Mouse (Mus musculus) B cell, adult 62 days (primary cell): ENCODE results near the gene Tns2. TPM values are rescaled to one million over a fixed set of nuclear protein-coding genes. Genes with fewer than 3 reads are reported as not detected.

ENCODE experiments used
- total RNA-seq: library from RNA; stranded (reverse); gene quantifications from 4 replicates; pipeline ENCODE4 v1.2.4, GENCODE M21; 2023

The Tns2 gene
- 0.18 to 4.5 TPM (median 0.52 TPM) in 4 replicates for total RNA-seq

DNA sequence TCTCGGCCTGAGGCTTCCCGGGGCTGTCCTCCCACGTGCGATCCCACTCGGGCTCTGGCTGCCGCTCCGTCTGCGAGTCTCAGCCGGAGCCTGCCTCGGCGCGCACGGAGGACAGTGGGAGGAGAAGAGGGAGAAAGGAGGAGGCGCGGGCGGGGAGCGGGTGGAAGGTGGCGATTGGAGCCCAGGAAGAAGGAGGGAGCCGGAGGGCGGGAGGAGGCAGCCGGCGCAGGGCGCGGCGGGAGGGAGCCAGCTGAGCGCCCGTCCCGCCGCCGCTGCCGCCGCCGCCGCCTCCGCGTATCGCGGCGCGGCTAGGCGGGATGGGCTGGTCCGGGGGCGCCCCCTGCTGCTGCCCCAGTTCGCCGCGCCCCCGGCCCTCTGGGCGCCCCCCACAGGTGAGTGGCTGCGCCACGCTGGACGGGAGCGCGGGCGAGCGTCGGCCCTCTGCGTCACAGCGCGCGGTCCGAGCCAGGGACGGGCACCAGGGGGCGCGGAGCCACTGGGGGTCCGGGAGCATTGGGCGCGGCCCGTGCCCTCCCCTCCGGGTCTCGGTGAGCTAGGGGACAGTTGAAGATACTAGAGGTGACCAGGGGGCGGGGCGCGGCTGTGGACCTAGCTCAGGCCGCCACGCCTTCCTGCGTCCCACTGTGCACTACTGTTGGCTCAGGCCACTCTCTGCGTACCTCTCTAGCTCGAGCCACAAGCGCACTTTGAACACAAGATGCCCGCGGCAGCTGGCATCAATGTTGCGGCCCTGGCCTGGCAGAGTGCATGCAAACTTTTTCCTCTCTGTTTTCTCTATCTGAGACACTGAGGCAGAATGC, at the start of gene Tns2:
TSS of gene Tns2 (plus strand) at position 253 of the 821 bp plus-strand sequence.

DNA sequence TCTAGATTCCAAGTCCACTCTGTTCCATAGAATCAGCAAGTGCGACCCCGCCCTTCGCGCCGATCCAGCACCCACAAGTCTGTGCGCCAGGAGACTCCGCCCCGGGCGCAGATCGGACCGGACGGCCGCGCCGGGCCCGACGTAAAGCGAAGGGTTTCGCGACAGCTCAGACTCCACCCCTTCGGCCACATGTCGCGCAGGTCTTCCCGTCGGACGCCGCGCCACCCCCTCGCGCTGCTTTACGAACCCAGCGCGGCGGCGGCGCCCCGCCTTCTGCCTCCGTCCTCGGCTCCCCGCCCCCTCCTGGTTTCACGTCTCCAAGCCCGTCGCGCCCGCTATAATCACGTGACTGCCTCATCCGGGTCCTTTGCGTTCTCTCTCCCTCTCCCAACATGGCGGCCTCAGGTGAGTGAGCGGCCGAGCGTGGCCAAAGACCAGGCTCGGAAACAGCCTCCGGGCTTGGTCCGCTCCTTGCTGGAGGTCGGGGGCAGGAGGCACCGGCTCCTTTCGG, 26.6 kb upstream of the Tns2 start, which contains the start of gene Eif4b:
TSS of gene Eif4b (plus strand) at position 215 of the 511 bp plus-strand sequence.

DNA sequence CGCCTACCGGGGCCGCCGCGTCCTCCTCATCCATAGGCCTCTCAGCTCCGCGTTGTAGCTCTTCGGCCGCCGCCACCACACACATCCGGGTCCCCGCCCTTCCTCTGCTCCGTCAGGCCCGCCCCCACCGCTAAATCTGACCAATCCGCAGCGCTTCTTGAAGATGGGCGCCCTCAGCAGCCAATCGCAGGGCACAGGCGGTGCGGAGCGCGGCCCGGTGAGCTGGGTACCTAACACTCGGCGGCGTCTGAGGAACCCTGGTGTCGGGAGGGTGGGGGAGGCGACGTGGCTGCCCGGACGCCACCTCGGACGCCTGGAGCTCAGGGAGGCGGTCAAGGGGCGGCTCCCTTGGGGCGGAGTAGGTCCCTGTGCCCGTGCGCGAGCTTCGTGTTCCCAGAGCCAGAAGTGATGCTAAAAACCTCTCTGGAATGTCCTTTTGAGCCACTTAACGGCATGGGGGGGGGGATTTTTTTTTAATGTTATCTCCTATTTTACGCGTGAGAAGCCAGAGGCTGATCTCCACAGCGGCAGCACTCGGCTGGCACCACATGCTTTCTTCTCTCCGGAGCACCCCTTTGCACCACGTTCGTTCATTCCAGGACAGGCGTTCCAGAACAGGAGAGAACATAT, 36.0 kb downstream of the Tns2 start, which contains the start of gene Spryd3:
TSS of gene Spryd3 (minus strand) at position 106 of the 630 bp plus-strand sequence.

DNA sequence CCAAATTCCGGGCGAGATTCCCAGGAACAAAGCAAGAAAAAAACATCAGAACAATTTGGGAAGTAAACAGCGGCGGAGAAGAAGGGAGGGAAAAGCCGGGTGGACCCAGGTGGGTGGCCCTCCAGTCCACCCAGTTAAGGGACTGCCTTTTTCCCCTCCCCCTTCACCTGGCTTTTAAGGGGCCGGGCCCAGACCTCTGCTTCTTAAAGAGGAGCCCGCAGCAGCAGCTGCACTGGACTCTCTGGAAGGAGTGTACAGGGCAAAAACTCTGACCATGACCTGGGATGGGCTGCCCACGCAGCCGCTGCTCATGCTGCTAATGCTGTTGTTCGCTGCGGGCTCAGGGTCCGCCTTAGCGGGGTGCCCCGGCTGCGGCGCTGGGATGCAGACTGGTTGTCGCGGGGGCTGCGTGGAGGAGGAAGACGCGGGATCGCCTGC, 44.1 kb downstream of the Tns2 start, which contains the start of gene Igfbp6:
TSS of gene Igfbp6 (plus strand) at position 89 of the 438 bp plus-strand sequence.

DNA sequence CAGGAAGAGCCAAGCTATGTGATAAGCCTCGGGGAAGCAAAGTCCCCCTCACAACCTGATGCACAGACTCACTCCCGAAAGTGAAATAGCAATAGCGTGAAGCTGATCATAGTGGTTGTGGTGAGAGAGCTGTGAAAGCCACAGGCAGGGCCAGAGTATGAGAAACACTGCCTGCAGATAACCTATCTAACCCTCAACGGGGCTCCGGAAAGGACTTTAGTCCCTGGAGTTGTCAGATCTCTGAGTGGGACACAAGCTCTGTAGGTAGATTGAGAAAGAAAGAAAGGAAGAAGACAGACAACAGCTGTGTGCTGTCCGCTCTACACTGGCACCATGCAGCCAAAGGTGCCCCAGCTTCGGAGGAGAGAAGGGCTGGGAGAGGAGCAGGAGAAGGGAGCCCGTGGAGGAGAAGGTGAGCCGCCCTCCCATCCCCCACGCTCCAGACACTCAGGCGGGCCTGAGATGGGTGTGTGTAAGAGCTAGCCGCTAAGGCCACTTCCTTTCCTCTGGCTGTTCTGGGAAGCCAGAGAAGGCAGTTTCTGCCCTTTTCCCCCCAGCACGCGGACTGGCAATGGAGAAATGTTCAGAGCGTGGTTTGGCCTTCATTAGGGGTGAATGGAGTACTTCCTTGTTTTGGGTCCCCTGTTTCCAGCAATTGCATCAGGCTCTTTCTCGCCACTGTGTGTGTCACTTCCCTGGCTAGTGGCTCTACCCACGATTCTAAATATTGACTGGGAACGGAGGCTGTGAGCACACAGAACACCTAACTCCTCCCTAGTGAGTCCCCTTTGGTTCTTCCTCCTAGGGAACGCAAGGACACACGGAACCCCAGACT, 50.3 kb downstream of the Tns2 start, which contains the start of gene Soat2:
TSS of gene Soat2 (plus strand) at position 226 of the 835 bp plus-strand sequence.

Other genes with a start within 250 kb of the Tns2 start
- not detected in 4 replicates for gene Krt1, start 249.6 kb upstream of the Tns2 start, total RNA-seq
- not detected in 4 replicates for gene Krt77, start 230.7 kb upstream of the Tns2 start, total RNA-seq
- not detected in 4 replicates for gene Krt76, start 207.5 kb upstream of the Tns2 start, total RNA-seq
- gene Krt4, start 175.7 kb upstream of the Tns2 start, total RNA-seq = not detected in 4 replicates
- gene Krt79, start 160.1 kb upstream of the Tns2 start, total RNA-seq = not detected in 4 replicates
- not detected in 4 replicates for gene Krt78, start 146.1 kb upstream of the Tns2 start, total RNA-seq
- gene Krt8, start 95.9 kb upstream of the Tns2 start, total RNA-seq = not detected in 4 replicates
- not detected in 4 replicates for gene Krt18, start 72.2 kb upstream of the Tns2 start, total RNA-seq
- 227 to 240 TPM (median 233 TPM) in 4 replicates for gene Eif4b, start 26.6 kb upstream of the Tns2 start, total RNA-seq
- gene Spryd3, start 35.8 kb downstream of the Tns2 start, total RNA-seq = 36.3 to 41.8 TPM (median 36.9 TPM) in 4 replicates
- 0.55 to 1.1 TPM in 2 of 4 replicates, not detected in the others for gene Igfbp6, start 43.9 kb downstream of the Tns2 start, total RNA-seq
- gene Soat2, start 50.1 kb downstream of the Tns2 start, total RNA-seq = 0.33 to 0.91 TPM (median 0.70 TPM) in 3 of 4 replicates, not detected in the other
- 111 to 141 TPM (median 130 TPM) in 4 replicates for gene Zfp740, start 102.8 kb downstream of the Tns2 start, total RNA-seq
- 24.6 to 31.1 TPM (median 29.0 TPM) in 4 replicates for gene Csad, start 104.3 kb downstream of the Tns2 start, total RNA-seq
- gene Itgb7, start 131.5 kb downstream of the Tns2 start, total RNA-seq = 187 to 202 TPM (median 190 TPM) in 4 replicates
- 0.33 to 1.3 TPM (median 0.66 TPM) in 4 replicates for gene Rarg, start 157.1 kb downstream of the Tns2 start, total RNA-seq
- not detected in 4 replicates for gene Gm9918, start 170.2 kb downstream of the Tns2 start, total RNA-seq
- gene Mfsd5, start 179.0 kb downstream of the Tns2 start, total RNA-seq = 29.1 to 33.1 TPM (median 29.8 TPM) in 4 replicates
- gene Espl1, start 195.9 kb downstream of the Tns2 start, total RNA-seq = 1.0 to 2.1 TPM (median 1.1 TPM) in 4 replicates
- gene Pfdn5, start 225.7 kb downstream of the Tns2 start, total RNA-seq = 474 to 522 TPM (median 515 TPM) in 4 replicates
- gene Myg1, start 231.3 kb downstream of the Tns2 start, total RNA-seq = 49.2 to 62.4 TPM (median 52.1 TPM) in 4 replicates